Mouse (Mus musculus): Measurements from ENCODE around the gene Nol3.
"Not testable (repeated sequence)": the region's sequence is repeated elsewhere in the genome, so short reads cannot be mapped to it uniquely, and the experiment has no call there.

Nol3 gene

GRCm38 (mm10) chr8:105275840-105276239, at the start of gene Nol3:
TSS of gene Nol3 (plus strand) at chr8:105276140.
- DNase-seq (ENCODE audit: low read depth, low spot score), result no peak

GRCm38 (mm10) chr8:105231503-105232320, 44.2 kb upstream of the Nol3 start:
- no peak for DNase-seq (ENCODE audit: low read depth, low spot score)

- DNase-seq (ENCODE audit: low read depth, low spot score), result not testable (repeated sequence)
Measured at GRCm38 (mm10) chr8:105232321-105232693, 43.6 kb upstream of the Nol3 start.

- no peak for DNase-seq (ENCODE audit: low read depth, low spot score)
Measured at GRCm38 (mm10) chr8:105233126-105233935, 42.6 kb upstream of the Nol3 start.

GRCm38 (mm10) chr8:105235206-105235605, 40.7 kb upstream of the Nol3 start:
- DNase-seq (ENCODE audit: low read depth, low spot score), result no peak

GRCm38 (mm10) chr8:105237442-105238142, 38.3 kb upstream of the Nol3 start:
- no peak for DNase-seq (ENCODE audit: low read depth, low spot score)

GRCm38 (mm10) chr8:105241016-105241415, 34.9 kb upstream of the Nol3 start:
- no peak for DNase-seq (ENCODE audit: low read depth, low spot score)

- DNase-seq (ENCODE audit: low read depth, low spot score), result no peak
Measured at GRCm38 (mm10) chr8:105251954-105252353, 24.0 kb upstream of the Nol3 start.

GRCm38 (mm10) chr8:105252680-105253537, 23.0 kb upstream of the Nol3 start:
- no peak for DNase-seq (ENCODE audit: low read depth, low spot score)

- no peak for DNase-seq (ENCODE audit: low read depth, low spot score)
Measured at GRCm38 (mm10) chr8:105253766-105254151, 22.2 kb upstream of the Nol3 start.

GRCm38 (mm10) chr8:105254152-105254965, 21.6 kb upstream of the Nol3 start:
- DNase-seq (ENCODE audit: low read depth, low spot score), result peak; percentile 82

GRCm38 (mm10) chr8:105254966-105255350, 21.0 kb upstream of the Nol3 start, which contains the start of gene B3gnt9:
TSS of gene B3gnt9 (minus strand) at chr8:105255153.
- DNase-seq (ENCODE audit: low read depth, low spot score), result no peak

GRCm38 (mm10) chr8:105257318-105258114, 18.4 kb upstream of the Nol3 start:
- DNase-seq (ENCODE audit: low read depth, low spot score), result no peak

- DNase-seq (ENCODE audit: low read depth, low spot score), result no peak
Measured at GRCm38 (mm10) chr8:105258911-105259720, 16.8 kb upstream of the Nol3 start.

GRCm38 (mm10) chr8:105259721-105260320, 16.1 kb upstream of the Nol3 start:
- no peak for DNase-seq (ENCODE audit: low read depth, low spot score)

- DNase-seq (ENCODE audit: low read depth, low spot score), result no peak
Measured at GRCm38 (mm10) chr8:105260371-105261099, 15.4 kb upstream of the Nol3 start.

- DNase-seq (ENCODE audit: low read depth, low spot score), result no peak
Measured at GRCm38 (mm10) chr8:105261326-105261980, 14.5 kb upstream of the Nol3 start.

Data from embryo, embryonic 11.5 days (tissue).